Mouse (Mus musculus): Measurements from ENCODE around the gene Smim13. TPM values are rescaled to one million over a fixed set of nuclear protein-coding genes. Genes with fewer than 3 reads are reported as not detected.

Smim13 gene
- total RNA-seq (2023) = 11.2 TPM

GRCm38 (mm10) chr13:41249538-41250317, at the start of gene Smim13:
TSS of gene Smim13 (plus strand) at chr13:41249844.

GRCm38 (mm10) chr13:41220304-41220834, 29.3 kb upstream of the Smim13 start, which contains the start of gene Elovl2:
TSS of gene Elovl2 (minus strand) at chr13:41220405.

GRCm38 (mm10) chr13:41273927-41274650, 24.4 kb downstream of the Smim13 start, which contains the start of gene Gm17364:
TSS of gene Gm17364 (minus strand) at chr13:41273977.

Other genes with a start within 250 kb of the Smim13 start
- 73.7 TPM for gene Pak1ip1, start 248.8 kb upstream of the Smim13 start, total RNA-seq (2023)
- 31.9 TPM for gene Tmem14c, start 233.6 kb upstream of the Smim13 start, total RNA-seq (2023)
- not detected for gene Mak, start 170.1 kb upstream of the Smim13 start, total RNA-seq (2023)
- not detected for gene Gcm2, start 138.8 kb upstream of the Smim13 start, total RNA-seq (2023)
- not detected for gene Sycp2l, start 135.5 kb upstream of the Smim13 start, total RNA-seq (2023)
- gene Elovl2, start 29.4 kb upstream of the Smim13 start, total RNA-seq (2023) = not detected
- gene Gm17364, start 24.1 kb downstream of the Smim13 start, total RNA-seq (2023) = not detected
- gene Nedd9, start 237.5 kb downstream of the Smim13 start, total RNA-seq (2023) = 163 TPM

Data from CD4-positive naive resting alpha-beta T cell, adult 76 days (primary cell).